Mouse (Mus musculus): Measurements from ENCODE around the gene Pappa. TPM values are rescaled to one million over a fixed set of nuclear protein-coding genes. Genes with fewer than 3 reads are reported as not detected.

Gene Pappa
- total and polyA plus RNA-seq, 3 experiments, result not detected

- no peaks in the 10 kb centered on the region for H3K36me3 ChIP-seq (replicated peaks in 1 of 2; ENCODE audit: control insufficient read depth in 1 of 2, insufficient read depth in 1 of 2, low read length in 1 of 2)
- no peak overlapping the region for H3K4me3 ChIP-seq (replicated peaks in 1 of 3; ENCODE audit: low read depth in 2 of 3, low read length in 2 of 3, poor library complexity in 1 of 3)
- H3K27ac ChIP-seq (ENCODE audit: insufficient read depth, low read depth), result no peak overlapping the region
- dilution Hi-C loops (cut with MboI; ENCODE audit: extremely low pct_ligation_motif_present, extremely low pct_unique_long_range_greater_than_20kb, low sequenced_read_pairs), result no loop called here
- H3K4me1 ChIP-seq (ENCODE audit: control insufficient read depth in 1 of 2, insufficient read depth in 2 of 2), result no peaks in the 10 kb centered on the region
- TF ChIP-seq UBTF (IDR thresholded peaks at IDR 0.05; ENCODE audit: low read depth, low read length), result no peak
- TF ChIP-seq USF2 (conservative IDR thresholded peaks at IDR 0.05; ENCODE audit: low read depth, low read length), result no peak
- TF ChIP-seq USF1 (IDR thresholded peaks at IDR 0.05; ENCODE audit: low read depth, low read length), result no peak
- no peak for TF ChIP-seq ZNF384 (IDR thresholded peaks at IDR 0.05; ENCODE audit: low read depth, low read length)
- no peak for TF ChIP-seq RCOR1 (conservative IDR thresholded peaks at IDR 0.05; ENCODE audit: low read depth, low read length)
- TF ChIP-seq HCFC1 (IDR thresholded peaks at IDR 0.05; ENCODE audit: low read depth, low read length), result no peak
- no peak for TF ChIP-seq POLR2A (IDR thresholded peaks at IDR 0.05; ENCODE audit: low read depth, low read length)
- TF ChIP-seq MAX (IDR thresholded peaks at IDR 0.05; ENCODE audit: low read length), result no peak
- peaks cover 46% of the 10 kb centered on the region for H3K9me3 ChIP-seq (replicated peaks; ENCODE audit: low read length)
- H3K79me2 ChIP-seq (replicated peaks; ENCODE audit: control insufficient read depth, extremely low read depth, insufficient read depth, poor library complexity, severe bottlenecking), result no peaks in the 10 kb centered on the region
- in situ Hi-C loops (cut with MboI; ENCODE audit: low pct_ligation_motif_present, low pct_unique_long_range_greater_than_20kb, low sequenced_read_pairs), result no loop called here
- H3K4me2 ChIP-seq (ENCODE audit: insufficient read depth, low read depth, poor library complexity, severe bottlenecking), result no peak overlapping the region
- DNase-seq (ENCODE audit: extremely low read depth), result no peak
- H3K9ac ChIP-seq (ENCODE audit: insufficient read depth, low read depth), result no peak overlapping the region
- no peaks in the 10 kb centered on the region for H3K27me3 ChIP-seq (replicated peaks)
Measured at GRCm38 (mm10) chr4:65280888-65281287, 156.9 kb downstream of the Pappa start.

DNA sequence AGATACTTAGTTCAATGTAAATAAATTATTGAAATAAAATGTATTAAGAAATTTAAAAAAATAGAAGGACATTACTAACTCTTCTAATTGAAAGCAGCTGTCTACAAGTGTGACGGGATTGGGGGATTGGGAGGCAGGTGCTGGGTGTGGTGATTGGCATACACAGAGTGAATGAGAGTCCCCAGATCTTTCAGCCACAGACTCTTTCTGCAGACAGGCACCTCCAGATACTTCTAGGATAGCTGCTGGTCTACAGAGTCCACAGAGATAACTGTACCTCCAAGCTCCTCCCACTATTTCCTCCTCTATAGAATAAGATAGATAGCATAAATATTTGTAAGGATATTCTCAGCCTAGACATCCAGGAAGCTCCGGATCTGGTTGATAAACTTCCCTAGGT lies 159.6 kb downstream of the Pappa start:
- H3K79me2 ChIP-seq (replicated peaks; ENCODE audit: control insufficient read depth, extremely low read depth, insufficient read depth, poor library complexity, severe bottlenecking), result no peaks in the 10 kb centered on the region
- no peak overlapping the region for H3K4me3 ChIP-seq (replicated peaks in 1 of 3; ENCODE audit: low read depth in 2 of 3, low read length in 2 of 3, poor library complexity in 1 of 3)
- H3K27ac ChIP-seq (ENCODE audit: insufficient read depth, low read depth), result no peak overlapping the region
- DNase-seq (ENCODE audit: extremely low read depth), result no peak
- dilution Hi-C loops (cut with MboI; ENCODE audit: extremely low pct_ligation_motif_present, extremely low pct_unique_long_range_greater_than_20kb, low sequenced_read_pairs) (no loop called here), in situ Hi-C loops (cut with MboI; ENCODE audit: low pct_ligation_motif_present, low pct_unique_long_range_greater_than_20kb, low sequenced_read_pairs) (no loop called here)
- H3K36me3 ChIP-seq (replicated peaks in 1 of 2; ENCODE audit: control insufficient read depth in 1 of 2, insufficient read depth in 1 of 2, low read length in 1 of 2), result no peaks in the 10 kb centered on the region
- H3K27me3 ChIP-seq (replicated peaks), result no peaks in the 10 kb centered on the region
- TF ChIP-seq JUND (conservative IDR thresholded peaks at IDR 0.05; ENCODE audit: low read depth, low read length), result no peak
- TF ChIP-seq CTCF (conservative IDR thresholded peaks at IDR 0.05 in 1 of 2, IDR thresholded peaks at IDR 0.05 in 1 of 2; ENCODE audit: low read depth in 2 of 2, low read length in 2 of 2), result no peak
- TF ChIP-seq MAFK (IDR thresholded peaks at IDR 0.05; ENCODE audit: insufficient replicate concordance, low read length), result no peak
- no peak for TF ChIP-seq ZNF384 (IDR thresholded peaks at IDR 0.05; ENCODE audit: low read depth, low read length)
- TF ChIP-seq POLR2AphosphoS2 (IDR thresholded peaks at IDR 0.05; ENCODE audit: low read depth, low read length), result no peak
- TF ChIP-seq ETS1 (conservative IDR thresholded peaks at IDR 0.05; ENCODE audit: low read depth, low read length), result no peak
- no peak for TF ChIP-seq NRF1 (IDR thresholded peaks at IDR 0.05; ENCODE audit: low read depth, low read length)
- no peak for TF ChIP-seq TCF12 (IDR thresholded peaks at IDR 0.05; ENCODE audit: low read depth, low read length)
- no peak for TF ChIP-seq TBP (conservative IDR thresholded peaks at IDR 0.05; ENCODE audit: low read depth, low read length)
- TF ChIP-seq USF1 (IDR thresholded peaks at IDR 0.05; ENCODE audit: low read depth, low read length), result no peak
- TF ChIP-seq MYC (IDR thresholded peaks at IDR 0.05; ENCODE audit: low read depth, low read length), result no peak
- no peak for TF ChIP-seq JUN (IDR thresholded peaks at IDR 0.05; ENCODE audit: insufficient read depth, low read depth, low read length)
- no peak for TF ChIP-seq ZKSCAN1 (IDR thresholded peaks at IDR 0.05; ENCODE audit: borderline replicate concordance, low read depth, low read length)
- no peak for TF ChIP-seq CHD2 (IDR thresholded peaks at IDR 0.05; ENCODE audit: low read length)
- no peak for TF ChIP-seq SMC3 (IDR thresholded peaks at IDR 0.05; ENCODE audit: low read depth, low read length)
- H3K9ac ChIP-seq (ENCODE audit: insufficient read depth, low read depth), result no peak overlapping the region
- no peak overlapping the region for H3K4me2 ChIP-seq (ENCODE audit: insufficient read depth, low read depth, poor library complexity, severe bottlenecking)
- H3K4me1 ChIP-seq (ENCODE audit: control insufficient read depth in 1 of 2, insufficient read depth in 2 of 2), result no peaks in the 10 kb centered on the region
- peaks cover 39% of the 10 kb centered on the region for H3K9me3 ChIP-seq (replicated peaks; ENCODE audit: low read length)
